Mouse (Mus musculus) CD4-positive, CD25-positive, alpha-beta regulatory T cell, adult 4 months (primary cell): ENCODE results near the gene Olfr452. TPM values are rescaled to one million over a fixed set of nuclear protein-coding genes. Genes with fewer than 3 reads are reported as not detected.

Source experiments
- ATAC-seq: one replicate; pipeline ENCODE4 v1.8.0; 2017
- polyA plus RNA-seq, 2 experiments: library from polyadenylated mRNA; unstranded; fragments of 100-300 nt; shearing (Covaris generic); gene quantifications; one replicate each; pipeline ENCODE4 v1.2.1; 2017

Olfr452 gene
- polyA plus RNA-seq, result not detected

DNA sequence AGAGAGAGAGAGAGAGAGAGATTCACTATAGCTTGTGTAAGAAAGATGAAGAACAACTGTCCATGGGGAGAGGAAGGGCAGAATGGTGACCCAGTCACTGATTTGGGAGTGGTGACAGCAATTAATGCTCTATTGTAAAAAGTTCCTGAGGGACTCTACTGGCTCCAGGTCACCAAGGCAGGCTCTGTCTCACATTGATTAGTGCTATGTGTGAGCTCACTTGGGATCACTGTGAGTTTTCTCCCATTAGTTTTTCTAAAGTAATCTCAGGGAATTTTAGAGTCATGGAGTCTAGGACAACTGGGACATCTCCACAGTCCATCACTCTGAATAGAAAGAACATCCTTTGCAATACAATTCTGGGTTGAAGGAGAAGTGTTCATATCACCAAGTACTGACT lies at the start of gene Olfr452:
Gene Olfr452, plus strand, starts transcription at position 301 of the 400 bp plus-strand sequence.
- ATAC-seq, result no peak

DNA sequence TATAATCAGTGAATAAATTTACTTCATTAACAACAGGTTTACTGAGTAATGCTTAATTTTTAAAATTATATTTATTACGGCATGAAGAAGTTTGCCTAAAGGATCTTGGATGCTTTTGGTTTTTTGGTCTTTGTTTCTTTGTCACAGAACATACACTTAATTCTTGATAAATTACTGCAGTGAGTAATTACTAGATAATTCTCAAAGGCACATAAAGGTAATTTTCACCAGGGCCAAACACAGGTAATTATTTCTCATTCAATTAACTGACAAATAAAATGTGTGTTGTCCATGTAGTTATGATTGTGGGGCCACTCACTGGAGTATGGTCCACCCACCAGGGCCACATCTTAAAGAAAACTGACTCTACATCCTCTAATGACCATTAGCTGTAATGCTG lies 45.8 kb upstream of the Olfr452 start, which contains the start of gene Olfr453:
Gene Olfr453, plus strand, starts transcription at position 301 of the 400 bp plus-strand sequence.
- no peak for ATAC-seq

DNA sequence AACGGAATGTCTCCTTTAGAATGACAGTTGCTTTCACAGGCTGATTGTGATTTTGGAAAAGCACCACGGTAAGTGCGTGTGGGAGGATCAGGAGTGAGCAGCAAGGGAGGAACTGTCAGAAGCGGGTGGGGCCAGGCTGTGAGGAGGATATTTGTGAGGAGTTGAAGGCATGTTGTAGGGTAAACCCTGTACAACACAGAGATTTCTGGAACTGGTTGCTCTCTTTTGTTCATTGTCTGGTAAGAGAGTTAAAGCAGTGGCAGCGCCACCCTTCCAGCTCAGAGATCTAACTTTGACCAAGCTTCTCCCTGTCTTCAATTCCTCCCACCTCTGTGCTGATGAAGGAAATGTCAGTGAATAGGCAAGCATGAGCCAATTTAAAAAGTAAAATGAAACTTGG lies 42.6 kb upstream of the Olfr452 start:
- ATAC-seq, result no peak

DNA sequence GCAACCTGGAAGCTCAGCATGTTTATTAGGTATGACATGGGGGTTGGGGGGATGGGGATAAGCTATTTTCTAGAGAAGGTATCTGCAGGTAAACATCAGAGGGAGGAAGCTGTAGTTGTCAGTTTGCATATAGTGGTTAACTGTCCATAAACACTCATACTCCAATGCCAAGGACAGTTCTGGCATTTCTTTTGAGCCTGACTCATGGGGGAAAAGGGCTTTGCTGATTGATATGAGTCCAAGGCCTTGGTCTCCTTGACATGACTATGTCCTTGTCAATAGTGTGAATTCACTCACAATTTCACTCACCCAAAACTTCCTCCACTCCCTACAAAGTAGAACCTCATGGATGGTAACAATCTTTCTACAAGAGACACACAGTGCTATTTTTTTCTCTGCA lies 37.0 kb upstream of the Olfr452 start:
- no peak for ATAC-seq

DNA sequence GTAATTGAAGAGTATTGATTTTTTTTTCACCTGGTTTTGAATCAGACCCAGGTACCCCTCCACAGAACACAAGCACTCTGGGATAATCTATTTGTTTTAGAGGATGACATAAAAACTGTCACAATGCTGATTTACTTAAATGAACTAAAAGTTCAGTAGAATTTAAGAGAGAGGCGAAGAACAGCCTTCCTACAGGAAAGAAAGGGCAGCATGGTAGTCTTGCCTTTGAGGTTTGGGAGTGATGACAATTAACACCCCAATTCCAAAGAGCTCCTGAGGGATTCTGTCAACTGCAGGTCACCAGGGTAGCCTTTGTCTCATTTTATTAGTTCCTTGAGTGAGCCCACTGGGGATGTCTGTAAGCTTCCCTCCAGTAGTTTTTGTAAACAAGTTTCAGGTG lies 28.8 kb upstream of the Olfr452 start, which contains the start of gene Olfr38:
Gene Olfr38, plus strand, starts transcription at position 301 of the 400 bp plus-strand sequence.
- ATAC-seq, result no peak

DNA sequence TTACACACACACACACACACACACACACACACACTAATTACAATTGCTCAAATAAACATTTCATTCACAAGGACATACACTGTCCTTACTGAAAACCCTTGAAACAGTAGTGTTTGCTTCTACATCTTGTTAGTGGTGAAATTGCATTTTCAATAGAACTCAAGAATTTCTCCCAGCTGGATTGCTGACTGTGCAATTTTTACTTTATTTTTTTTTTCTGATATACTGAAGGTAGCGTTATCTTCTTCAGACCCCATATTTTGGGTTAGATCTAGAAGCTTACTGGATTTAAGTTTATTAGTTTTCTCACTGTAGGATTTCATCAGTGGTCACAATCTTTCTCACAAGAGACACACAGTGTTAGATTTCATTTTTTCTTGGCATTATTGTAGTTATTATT lies 7.8 kb upstream of the Olfr452 start:
- ATAC-seq, result no peak

DNA sequence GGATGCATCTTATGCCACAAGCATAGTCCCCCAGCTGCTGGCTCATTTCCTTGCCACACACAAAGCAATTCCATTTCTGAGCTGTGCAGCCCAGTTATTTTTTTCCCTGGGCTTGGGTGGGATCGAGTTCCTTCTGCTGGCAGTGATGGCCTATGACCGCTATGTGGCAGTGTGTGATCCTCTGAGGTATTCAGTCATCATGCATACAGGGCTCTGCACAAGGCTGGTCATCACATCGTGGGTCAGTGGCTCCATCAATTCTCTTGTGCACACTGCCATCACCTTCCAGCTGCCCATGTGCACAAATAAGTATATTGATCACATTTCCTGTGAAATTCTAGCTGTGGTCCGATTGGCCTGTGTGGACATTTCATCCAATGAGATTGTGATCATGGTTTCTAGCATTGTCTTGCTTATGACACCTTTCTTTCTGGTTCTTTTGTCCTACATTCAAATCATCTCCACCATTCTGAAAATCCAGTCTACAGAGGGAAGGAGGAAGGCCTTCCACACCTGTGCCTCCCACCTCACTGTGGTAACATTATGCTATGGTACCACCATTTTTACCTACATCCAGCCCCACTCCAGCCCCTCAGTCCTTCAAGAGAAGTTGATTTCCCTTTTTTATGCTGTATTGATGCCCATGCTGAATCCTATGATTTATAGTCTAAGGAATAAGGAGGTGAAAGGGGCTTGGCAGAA lies 5.5 kb downstream of the Olfr452 start:
- no peak for ATAC-seq

DNA sequence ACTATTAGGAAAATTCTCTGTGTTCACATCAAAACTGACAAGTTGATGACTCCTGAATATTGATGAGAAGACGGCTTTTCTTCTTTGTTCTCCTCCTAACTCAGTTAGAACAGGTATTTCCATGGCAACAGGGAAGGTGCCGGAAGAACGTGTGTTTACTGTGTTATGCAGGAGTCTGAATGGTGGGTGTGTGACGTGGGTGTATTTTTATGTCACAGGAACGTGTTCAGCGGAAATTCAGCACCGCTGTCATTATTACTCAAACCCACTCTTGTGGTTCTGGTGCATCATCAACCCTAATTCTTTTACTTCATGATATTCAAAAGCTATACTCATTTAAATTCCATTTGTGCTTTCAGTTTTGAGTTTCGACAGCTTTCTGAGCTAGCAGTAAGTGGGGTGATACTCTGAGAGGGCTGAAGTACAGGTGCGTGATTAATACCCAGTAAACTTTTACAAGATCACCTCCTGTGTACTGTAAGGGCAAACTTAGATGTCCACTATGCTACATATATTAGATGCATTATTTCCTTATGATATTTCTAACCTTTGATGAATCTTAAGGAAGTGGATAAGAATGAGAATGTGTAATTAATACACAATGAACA lies 6.2 kb downstream of the Olfr452 start:
- ATAC-seq, result no peak

DNA sequence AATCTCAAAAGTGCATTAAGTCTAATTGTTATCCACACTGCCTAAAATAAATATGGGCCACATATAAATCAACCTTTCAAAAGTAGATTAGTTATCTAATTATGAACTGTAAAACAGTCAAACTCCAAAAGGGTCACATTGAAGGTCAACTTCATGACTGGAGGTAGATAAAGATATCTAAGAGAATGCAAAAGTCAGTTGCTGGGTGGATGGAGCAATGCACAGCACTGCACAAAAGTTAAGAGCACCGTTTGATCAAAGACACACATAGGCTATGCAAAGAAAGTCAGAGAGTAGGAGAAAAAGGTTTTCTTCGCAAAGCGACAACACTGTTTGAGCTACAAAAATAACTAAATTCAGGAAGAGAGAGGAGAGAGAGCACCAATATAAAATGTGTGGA lies 10.1 kb downstream of the Olfr452 start:
- no peak for ATAC-seq

DNA sequence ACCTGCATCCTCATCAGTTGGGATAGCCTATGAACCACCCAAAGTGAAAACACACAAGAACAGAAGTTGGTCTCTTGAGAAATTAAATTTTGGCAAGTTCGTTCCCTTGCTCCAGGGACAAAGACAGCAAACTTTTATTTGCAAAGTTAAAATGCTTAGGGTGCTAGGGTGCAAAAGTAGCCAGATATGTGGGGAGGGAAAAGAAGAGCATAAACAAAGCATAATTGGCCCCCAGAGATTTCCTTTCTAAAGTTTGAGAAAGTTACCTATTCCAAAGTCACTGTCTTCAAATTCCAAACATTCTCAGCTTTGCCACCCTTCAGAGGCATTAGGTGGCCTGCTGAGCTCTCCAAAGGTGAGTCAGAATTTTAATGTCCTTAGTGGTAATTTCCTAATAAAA lies 26.7 kb downstream of the Olfr452 start, which contains the start of gene Olfr450:
Gene Olfr450, plus strand, starts transcription at position 301 of the 400 bp plus-strand sequence.
- no peak for ATAC-seq

DNA sequence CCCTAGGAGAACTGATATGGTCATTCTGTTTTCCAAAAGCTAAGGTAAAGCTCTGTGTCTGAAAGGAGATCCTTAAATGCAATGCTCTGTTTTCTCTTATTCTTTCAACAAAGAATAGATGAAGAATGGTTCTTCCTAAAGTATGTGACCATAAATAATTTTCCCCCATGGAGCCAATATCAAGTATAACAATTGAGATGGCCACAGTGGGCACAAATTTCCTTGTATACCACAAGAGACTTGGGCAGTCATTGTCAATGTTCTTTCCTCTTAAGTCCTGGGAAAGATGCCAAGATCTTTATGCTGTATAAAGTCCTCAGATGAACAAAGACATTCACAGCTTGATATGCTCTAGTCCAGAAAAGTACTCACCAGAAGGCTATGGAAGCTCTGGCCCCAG lies 49.2 kb downstream of the Olfr452 start, which contains the start of gene Olfr449:
Gene Olfr449, plus strand, starts transcription at position 301 of the 400 bp plus-strand sequence.
- no peak for ATAC-seq

Other genes starting within 250 kb of the Olfr452 start
- not detected for gene Olfr455, start 237.5 kb upstream of the Olfr452 start, polyA plus RNA-seq
- not detected for gene Tcaf3, start 187.4 kb upstream of the Olfr452 start, polyA plus RNA-seq
- gene Tcaf2, start 139.8 kb upstream of the Olfr452 start, polyA plus RNA-seq, result not detected
- not detected for gene Tcaf1, start 75.0 kb upstream of the Olfr452 start, polyA plus RNA-seq
- gene Olfr453, start 45.7 kb upstream of the Olfr452 start, polyA plus RNA-seq, result not detected
- gene Olfr38, start 28.7 kb upstream of the Olfr452 start, polyA plus RNA-seq, result not detected
- gene Olfr450, start 26.8 kb downstream of the Olfr452 start, polyA plus RNA-seq, result not detected
- not detected for gene Olfr449, start 49.3 kb downstream of the Olfr452 start, polyA plus RNA-seq
- gene Olfr448, start 105.3 kb downstream of the Olfr452 start, polyA plus RNA-seq, result not detected
- gene Olfr447, start 123.8 kb downstream of the Olfr452 start, polyA plus RNA-seq, result not detected
- not detected for gene Olfr446, start 136.3 kb downstream of the Olfr452 start, polyA plus RNA-seq
- gene Olfr444, start 164.0 kb downstream of the Olfr452 start, polyA plus RNA-seq, result not detected